Mouse (Mus musculus): ENCODE measurements around the gene Atcay. TPM values are rescaled to one million over a fixed set of nuclear protein-coding genes. Genes with fewer than 3 reads are reported as not detected.

The Atcay gene
- polyA plus RNA-seq, 1 experiment: 0.47 TPM

- Histone ChIP-seq H3K4me1 (ENCODE audit: control insufficient read depth, insufficient read depth, low read length) (no peaks in the 10 kb centered on the region), H3K4me3 (ENCODE audit: insufficient read depth, low read length) (peak overlapping the region; percentile 63), H3K27ac (ENCODE audit: insufficient read depth, low read length) (no peak overlapping the region)
- TF ChIP-seq POLR2A (IDR thresholded peaks at IDR 0.05; ENCODE audit: low read depth, low read length): no peak
- no peak for TF ChIP-seq CTCF (IDR thresholded peaks at IDR 0.05; ENCODE audit: borderline replicate concordance, insufficient read depth, low read length)
Measured at GRCm38 (mm10) chr10:81265540-81265939, 34.9 kb upstream of the Atcay start.

- no peak overlapping the region for H3K27ac ChIP-seq (ENCODE audit: insufficient read depth, low read length)
- no peaks in the 10 kb centered on the region for H3K4me1 ChIP-seq (ENCODE audit: control insufficient read depth, insufficient read depth, low read length)
- no peak overlapping the region for H3K4me3 ChIP-seq (ENCODE audit: insufficient read depth, low read length)
- TF ChIP-seq CTCF (IDR thresholded peaks at IDR 0.05; ENCODE audit: borderline replicate concordance, insufficient read depth, low read length) (no peak), POLR2A (IDR thresholded peaks at IDR 0.05; ENCODE audit: low read depth, low read length) (no peak)
Measured at GRCm38 (mm10) chr10:81261025-81261424, 30.4 kb upstream of the Atcay start.

- H3K27ac ChIP-seq (ENCODE audit: insufficient read depth, low read length): no peak overlapping the region
- no peak overlapping the region for H3K4me3 ChIP-seq (ENCODE audit: insufficient read depth, low read length)
- H3K4me1 ChIP-seq (ENCODE audit: control insufficient read depth, insufficient read depth, low read length): no peaks in the 10 kb centered on the region
- TF ChIP-seq POLR2A (IDR thresholded peaks at IDR 0.05; ENCODE audit: low read depth, low read length) (no peak), CTCF (IDR thresholded peaks at IDR 0.05; ENCODE audit: borderline replicate concordance, insufficient read depth, low read length) (no peak)
Measured at GRCm38 (mm10) chr10:81259225-81259884, 28.7 kb upstream of the Atcay start.

DNA sequence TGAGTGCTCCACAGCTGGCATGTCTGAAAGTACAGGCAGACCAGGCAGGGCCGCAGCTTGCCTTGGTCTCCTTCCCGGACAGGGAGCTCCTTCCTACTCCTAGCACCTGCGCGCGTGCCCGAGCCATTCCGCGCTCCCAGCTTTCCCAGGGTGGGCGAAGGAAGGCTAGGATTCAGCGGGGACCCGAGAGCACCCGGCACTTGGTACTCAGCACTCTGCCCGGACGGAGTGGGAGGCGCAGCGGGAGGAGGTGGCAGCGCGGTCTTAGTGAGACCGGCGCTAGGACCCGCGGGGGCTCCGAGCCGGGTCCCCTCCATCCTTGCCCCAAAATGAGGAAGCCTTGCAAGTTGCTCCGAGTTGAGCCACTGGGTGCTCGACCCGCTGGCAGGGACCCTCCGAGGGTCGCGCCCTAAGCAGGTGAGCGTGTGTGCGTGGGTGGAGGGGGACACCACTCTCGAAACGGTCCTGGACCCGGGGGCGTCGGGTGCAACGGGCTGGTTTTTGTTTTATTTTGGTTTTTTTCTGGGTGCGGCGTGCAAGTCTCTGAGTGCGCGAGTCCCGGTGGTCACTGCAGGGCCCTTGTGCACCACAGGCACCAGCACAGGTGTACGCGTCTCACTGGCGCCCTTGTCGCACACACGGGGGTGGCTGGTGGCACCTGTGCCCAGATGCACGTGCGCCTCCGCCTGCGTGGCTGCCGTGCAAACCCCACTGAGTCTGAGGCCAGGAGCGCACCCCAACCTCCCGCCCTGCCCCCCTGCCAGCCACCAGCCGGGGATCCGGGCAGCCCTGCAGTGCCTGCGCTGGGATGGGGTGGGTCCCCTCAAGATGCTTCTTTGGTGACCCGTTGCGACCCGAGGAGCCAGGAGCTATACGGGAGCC, 26.8 kb upstream of the Atcay start:
- H3K4me1 ChIP-seq (ENCODE audit: control insufficient read depth, insufficient read depth, low read length): no peaks in the 10 kb centered on the region
- TF ChIP-seq POLR2A (IDR thresholded peaks at IDR 0.05; ENCODE audit: low read depth, low read length): no peak
- TF ChIP-seq CTCF (IDR thresholded peaks at IDR 0.05; ENCODE audit: borderline replicate concordance, insufficient read depth, low read length): no peak
- H3K27ac ChIP-seq (ENCODE audit: insufficient read depth, low read length): no peak overlapping the region
- H3K4me3 ChIP-seq (ENCODE audit: insufficient read depth, low read length): peak overlapping the region; percentile 24; the same call in 1 of the 2 replicates

DNA sequence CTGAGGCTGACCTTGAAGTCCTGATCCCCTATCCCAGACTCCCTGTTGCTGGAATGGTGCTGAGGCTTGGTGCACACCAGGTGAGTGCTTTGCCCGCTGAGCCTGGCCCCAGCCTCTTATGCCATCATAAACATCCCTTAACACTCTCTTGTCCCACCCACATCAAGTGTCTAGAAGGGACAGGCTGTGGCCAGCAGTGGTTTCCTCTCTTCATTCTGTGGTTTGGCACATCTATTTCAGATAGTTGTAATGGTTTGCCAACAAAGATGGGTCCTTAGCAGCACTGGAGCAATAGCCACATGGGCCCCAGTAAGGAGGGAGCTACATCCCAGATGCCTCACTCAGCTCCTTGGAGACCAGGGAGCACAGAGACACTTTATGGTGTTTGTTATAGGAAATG, 24.3 kb upstream of the Atcay start:
- TF ChIP-seq POLR2A (IDR thresholded peaks at IDR 0.05; ENCODE audit: low read depth, low read length) (no peak), CTCF (IDR thresholded peaks at IDR 0.05; ENCODE audit: borderline replicate concordance, insufficient read depth, low read length) (no peak)
- Histone ChIP-seq H3K4me1 (ENCODE audit: control insufficient read depth, insufficient read depth, low read length) (no peaks in the 10 kb centered on the region), H3K4me3 (ENCODE audit: insufficient read depth, low read length) (no peak overlapping the region), H3K27ac (ENCODE audit: insufficient read depth, low read length) (no peak overlapping the region)

DNA sequence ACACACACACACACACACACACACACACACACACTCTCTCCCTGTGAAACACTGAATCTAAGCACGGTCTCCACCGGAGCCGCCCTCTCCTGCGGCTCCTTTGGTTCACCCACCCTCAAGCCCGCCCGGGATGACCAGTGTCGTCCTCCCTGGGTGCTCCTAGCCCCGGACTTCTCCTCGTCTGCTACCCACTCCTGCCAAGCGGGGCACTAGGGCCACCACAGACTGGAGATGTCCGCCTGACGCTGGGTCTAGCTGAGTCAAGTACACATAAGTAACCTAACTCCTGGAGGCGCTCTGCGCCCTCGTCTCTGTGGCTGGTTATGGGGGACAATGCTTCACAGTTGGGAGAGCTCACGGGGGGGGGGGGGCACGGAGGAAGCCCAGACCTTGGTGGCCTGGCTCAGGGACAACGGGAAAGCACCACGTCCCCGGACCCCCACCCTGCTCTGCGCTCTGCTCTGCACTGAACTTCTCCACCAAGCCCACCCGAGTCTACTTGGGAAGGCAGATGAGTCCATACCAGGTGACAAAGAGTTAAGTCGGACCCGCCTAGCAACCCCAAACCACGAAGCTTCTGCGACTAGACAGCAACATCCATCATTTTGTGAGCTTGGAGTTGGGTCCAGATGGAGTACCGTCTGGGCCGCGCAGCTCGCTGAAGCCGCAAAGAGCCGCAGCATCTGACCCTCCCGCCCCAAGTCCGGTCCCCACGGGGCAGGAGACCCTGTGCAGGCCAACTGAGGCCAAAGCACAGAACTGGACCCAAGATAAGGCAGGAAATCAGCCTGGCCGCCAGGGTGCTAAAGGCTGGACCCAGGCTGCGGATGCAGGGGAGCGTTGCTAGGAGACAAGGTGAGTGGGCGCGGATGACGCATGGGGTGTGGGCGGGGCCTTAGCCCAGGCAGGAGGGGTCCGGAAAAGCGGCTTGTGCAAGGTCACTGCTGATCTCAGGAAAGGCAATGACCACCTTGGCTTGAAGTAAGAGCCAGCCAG, 22.1 kb upstream of the Atcay start, which contains the start of gene Matk:
Gene Matk (plus strand): TSS at position 512 of the 996 bp plus-strand sequence.
- Histone ChIP-seq H3K4me3 (ENCODE audit: insufficient read depth, low read length) (no peak within 1 kb of the TSS), H3K27ac (ENCODE audit: insufficient read depth, low read length) (no peak within 1 kb of the TSS), H3K4me1 (ENCODE audit: control insufficient read depth, insufficient read depth, low read length) (no peaks in the 10 kb centered on the region)
- TF ChIP-seq POLR2A (IDR thresholded peaks at IDR 0.05; ENCODE audit: low read depth, low read length) (no peak), CTCF (IDR thresholded peaks at IDR 0.05; ENCODE audit: borderline replicate concordance, insufficient read depth, low read length) (no peak)

DNA sequence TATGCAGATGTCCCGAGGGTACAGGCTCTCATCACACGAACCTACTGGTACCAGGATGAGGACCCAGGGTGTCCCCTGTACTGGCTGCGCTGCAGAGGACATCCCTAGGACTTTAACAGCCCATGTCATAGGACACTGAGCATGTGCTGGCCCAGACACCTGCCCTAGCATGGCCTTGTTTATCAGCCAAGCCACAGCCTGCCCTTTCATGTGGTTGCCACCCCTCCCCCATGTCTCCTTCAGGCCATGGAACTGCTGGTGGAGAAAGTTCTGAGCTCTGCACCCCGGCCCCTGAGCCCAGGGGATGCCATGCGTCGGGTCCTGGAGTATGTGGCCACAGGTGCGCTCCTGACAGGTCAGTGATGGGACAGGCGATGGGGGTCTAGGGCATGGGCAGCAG, 18.8 kb upstream of the Atcay start:
- Histone ChIP-seq H3K4me1 (ENCODE audit: control insufficient read depth, insufficient read depth, low read length) (no peaks in the 10 kb centered on the region), H3K4me3 (ENCODE audit: insufficient read depth, low read length) (no peak overlapping the region), H3K27ac (ENCODE audit: insufficient read depth, low read length) (no peak overlapping the region)
- TF ChIP-seq CTCF (IDR thresholded peaks at IDR 0.05; ENCODE audit: borderline replicate concordance, insufficient read depth, low read length) (no peak), POLR2A (IDR thresholded peaks at IDR 0.05; ENCODE audit: low read depth, low read length) (no peak)

DNA sequence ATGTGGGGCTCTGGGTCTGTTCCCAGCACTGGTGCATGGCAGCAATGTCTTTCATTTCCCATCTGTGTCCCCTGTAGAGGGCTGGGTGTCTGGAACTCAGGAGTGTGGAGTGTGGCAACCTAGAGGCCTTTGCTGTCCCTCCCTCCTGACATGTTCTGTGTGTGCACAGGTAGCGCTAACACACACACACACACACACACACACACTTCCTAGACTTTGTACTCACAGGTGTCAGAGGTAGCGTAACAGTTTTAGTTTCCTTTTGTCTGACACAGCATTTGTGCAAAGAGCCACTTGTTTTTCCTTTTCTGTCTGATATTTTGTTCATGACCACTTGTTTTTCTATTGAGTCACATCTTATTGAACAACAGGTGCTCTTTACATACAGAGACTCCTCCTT, 17.2 kb upstream of the Atcay start:
- Histone ChIP-seq H3K4me1 (ENCODE audit: control insufficient read depth, insufficient read depth, low read length) (no peaks in the 10 kb centered on the region), H3K27ac (ENCODE audit: insufficient read depth, low read length) (no peak overlapping the region), H3K4me3 (ENCODE audit: insufficient read depth, low read length) (no peak overlapping the region)
- TF ChIP-seq POLR2A (IDR thresholded peaks at IDR 0.05; ENCODE audit: low read depth, low read length) (no peak), CTCF (IDR thresholded peaks at IDR 0.05; ENCODE audit: borderline replicate concordance, insufficient read depth, low read length) (no peak)

- H3K27ac ChIP-seq (ENCODE audit: insufficient read depth, low read length): no peak overlapping the region
- no peaks in the 10 kb centered on the region for H3K4me1 ChIP-seq (ENCODE audit: control insufficient read depth, insufficient read depth, low read length)
- no peak for TF ChIP-seq CTCF (IDR thresholded peaks at IDR 0.05; ENCODE audit: borderline replicate concordance, insufficient read depth, low read length)
- TF ChIP-seq POLR2A (IDR thresholded peaks at IDR 0.05; ENCODE audit: low read depth, low read length): no peak
- H3K4me3 ChIP-seq (ENCODE audit: insufficient read depth, low read length): no peak overlapping the region
Measured at GRCm38 (mm10) chr10:81245166-81245565, 14.5 kb upstream of the Atcay start.

Data from embryonic fibroblast, embryonic 13.5 days (primary cell).